Mouse (Mus musculus): ENCODE results near the gene Atp5s. TPM values are rescaled to one million over a fixed set of nuclear protein-coding genes. Genes with fewer than 3 reads are reported as not detected.
A peak's percentile ranks its signal among the peaks of the same experiment; 100 is the strongest.

The Atp5s gene
- polyA plus RNA-seq, 1 experiment = 14.2 TPM

- TF ChIP-seq POLR2A (IDR thresholded peaks at IDR 0.05; ENCODE audit: borderline replicate concordance, extremely low read depth, low read depth, low read length) = no peak
- TF ChIP-seq CTCF (IDR thresholded peaks at IDR 0.05; ENCODE audit: insufficient read depth, low read length) = no peak
- WGBS = 88% methylated on average over 5 of the region's 5 CpGs
- H3K4me1 ChIP-seq (ENCODE audit: control insufficient read depth, insufficient read depth, low read length) = peaks cover 7% of the 10 kb centered on the region
- no peak for DNase-seq
- H3K4me3 ChIP-seq (replicated peaks; ENCODE audit: extremely low read depth, low read depth, low read length) = no peak overlapping the region
These were observed 63.6 kb downstream of the Atp5s start for GRCm38 (mm10) chr12:69788380-69788779.

GRCm38 (mm10) chr12:69789766-69790529, 65.2 kb downstream of the Atp5s start:
- 47% methylated on average over 27 of the region's 27 CpGs for WGBS
- TF ChIP-seq POLR2A (IDR thresholded peaks at IDR 0.05; ENCODE audit: borderline replicate concordance, extremely low read depth, low read depth, low read length) (no peak), CTCF (IDR thresholded peaks at IDR 0.05; ENCODE audit: insufficient read depth, low read length) (no peak)
- Histone ChIP-seq H3K4me3 (replicated peaks; ENCODE audit: extremely low read depth, low read depth, low read length) (peak overlapping the region; percentile 61), H3K4me1 (ENCODE audit: control insufficient read depth, insufficient read depth, low read length) (peaks cover 7% of the 10 kb centered on the region)
- no peak for DNase-seq

- peaks cover 7% of the 10 kb centered on the region for H3K4me1 ChIP-seq (ENCODE audit: control insufficient read depth, insufficient read depth, low read length)
- DNase-seq = peak; percentile 65
- peak within 1 kb of the TSS; percentile 61 for H3K4me3 ChIP-seq (replicated peaks; ENCODE audit: extremely low read depth, low read depth, low read length)
- WGBS = 1% methylated on average over 45 of the region's 45 CpGs
- TF ChIP-seq POLR2A (IDR thresholded peaks at IDR 0.05; ENCODE audit: borderline replicate concordance, extremely low read depth, low read depth, low read length) = no peak
These were observed 66.1 kb downstream of the Atp5s start, which contains the start of gene Cdkl1 for GRCm38 (mm10) chr12:69790530-69791505. Cdkl1 (minus strand) TSS chr12:69791267.

Other genes starting within 250 kb of the Atp5s start
- gene Vcpkmt, start 141.9 kb upstream of the Atp5s start, polyA plus RNA-seq (2012; rRNA removed) = 7.3 and 11.3 TPM in 2 replicates
- 17.6 and 25.1 TPM in 2 replicates for gene Sos2, start 43.1 kb upstream of the Atp5s start, polyA plus RNA-seq (2012; rRNA removed)
- 1.6 and 3.9 TPM in 2 replicates for gene L2hgdh, start 77 bp upstream of the Atp5s start, polyA plus RNA-seq (2012; rRNA removed)
- 1.3 and 1.8 TPM in 2 replicates for gene Cdkl1, start 66.3 kb downstream of the Atp5s start, polyA plus RNA-seq (2012; rRNA removed)
- gene Atl1, start 167.7 kb downstream of the Atp5s start, polyA plus RNA-seq (2012; rRNA removed) = 1.3 and 2.0 TPM in 2 replicates
- gene Map4k5, start 168.2 kb downstream of the Atp5s start, polyA plus RNA-seq (2012; rRNA removed) = 11.4 and 16.6 TPM in 2 replicates

Measured in lung, adult 2 months (tissue).